12 mouse cellular contexts compared by ENCODE assay signal in genomic region chr14:37104747-37105146, GRCm38 (mm10). TPM values are rescaled to one million over a fixed set of nuclear protein-coding genes. Genes with fewer than 3 reads are reported as not detected.
DNase-seq lines count a peak whose midpoint lies in the region; ATAC-seq and TF ChIP-seq lines count a peak whose summit lies in the region.
"Had no signal": no experiment of that assay in that cellular context is flagged by ENCODE, and none has a peak within 500 bp of the region (broad histone marks: within the 10 kb centered on the region; RNA-seq: fewer than 3 reads in every experiment).

No protein-coding gene starts in this region.

- H3K9me3 ChIP-seq in hindbrain, postnatal 0 days (ENCODE audit: low read length): no peaks in the 10 kb centered on the region
- no peaks in the 10 kb centered on the region for H3K9me3 ChIP-seq in hindbrain, embryonic 12.5 days (replicated peaks)
- no peaks in the 10 kb centered on the region for H3K9me3 ChIP-seq in neural tube, embryonic 15.5 days (replicated peaks)
- H3K9me3 ChIP-seq: embryonic facial prominence, embryonic 13.5 days; neural tube, embryonic 12.5 days had no signal

- no peak overlapping the region for H3K9ac ChIP-seq in hindbrain, postnatal 0 days (replicated peaks; ENCODE audit: low read length)
- H3K9ac ChIP-seq in hindbrain, embryonic 12.5 days: no peak overlapping the region
- no peak overlapping the region for H3K9ac ChIP-seq in neural tube, embryonic 15.5 days (replicated peaks)
- H3K9ac ChIP-seq: embryonic facial prominence, embryonic 13.5 days; neural tube, embryonic 12.5 days had no signal

- peak; percentile 73 for ATAC-seq in hindbrain, postnatal 0 days
- ATAC-seq in hindbrain, embryonic 12.5 days (ENCODE audit: low FRiP score): no peak
- ATAC-seq in neural tube, embryonic 15.5 days (ENCODE audit: low FRiP score): no peak

- 44% methylated on average over 5 of the region's 5 CpGs for WGBS in hindbrain, postnatal 0 days
- 67% methylated on average over 5 of the region's 5 CpGs for WGBS in hindbrain, embryonic 12.5 days
- 62% methylated on average over 5 of the region's 5 CpGs for WGBS in neural tube, embryonic 15.5 days

- peak; percentile 9 for DNase-seq in hindbrain, postnatal 0 days (ENCODE audit: low spot score)
- peak; percentile 24 for DNase-seq in NIH3T3 (ENCODE audit: low read depth)
- peak; percentile 27 for DNase-seq in gonadal fat pad, adult 2 months (ENCODE audit: low read depth)
- peak; percentile 85 for DNase-seq in kidney, postnatal 10 days
- DNase-seq in frontal cortex, postnatal 25 days (ENCODE audit: low spot score in 2 of 2): no peak
- DNase-seq in spleen, adult 12 weeks (ENCODE audit: low spot score): no peak

- H3K4me1 ChIP-seq in hindbrain, postnatal 0 days (ENCODE audit: insufficient read depth, low read length): no peaks in the 10 kb centered on the region
- no peaks in the 10 kb centered on the region for H3K4me1 ChIP-seq in hindbrain, embryonic 12.5 days
- no peaks in the 10 kb centered on the region for H3K4me1 ChIP-seq in neural tube, embryonic 15.5 days
- H3K4me1 ChIP-seq: neural tube, embryonic 12.5 days had no signal

- no peak overlapping the region for H3K4me2 ChIP-seq in hindbrain, postnatal 0 days (ENCODE audit: low read depth, low read length)
- H3K4me2 ChIP-seq in hindbrain, embryonic 12.5 days (replicated peaks): no peak overlapping the region
- H3K4me2 ChIP-seq in neural tube, embryonic 15.5 days: no peak overlapping the region
- H3K4me2 ChIP-seq: embryonic facial prominence, embryonic 13.5 days; neural tube, embryonic 12.5 days had no signal

- H3K27me3 ChIP-seq in hindbrain, postnatal 0 days (ENCODE audit: insufficient read depth, low read length): no peaks in the 10 kb centered on the region
- H3K27me3 ChIP-seq in hindbrain, embryonic 12.5 days: no peaks in the 10 kb centered on the region
- no peaks in the 10 kb centered on the region for H3K27me3 ChIP-seq in neural tube, embryonic 15.5 days (replicated peaks)
- H3K27me3 ChIP-seq: neural tube, embryonic 12.5 days had no signal

- H3K27ac ChIP-seq in hindbrain, postnatal 0 days: no peak overlapping the region
- H3K27ac ChIP-seq in hindbrain, embryonic 12.5 days: no peak overlapping the region
- H3K27ac ChIP-seq in neural tube, embryonic 15.5 days (replicated peaks): no peak overlapping the region
- H3K27ac ChIP-seq: embryonic facial prominence, embryonic 13.5 days; neural tube, embryonic 12.5 days had no signal

- no peaks in the 10 kb centered on the region for H3K36me3 ChIP-seq in hindbrain, postnatal 0 days (ENCODE audit: insufficient read depth, low read length)
- H3K36me3 ChIP-seq in hindbrain, embryonic 12.5 days: no peaks in the 10 kb centered on the region
- no peaks in the 10 kb centered on the region for H3K36me3 ChIP-seq in neural tube, embryonic 15.5 days
- H3K36me3 ChIP-seq: embryonic facial prominence, embryonic 13.5 days; neural tube, embryonic 12.5 days had no signal

- no peak overlapping the region for H3K4me3 ChIP-seq in hindbrain, postnatal 0 days (ENCODE audit: low read length)
- H3K4me3 ChIP-seq in hindbrain, embryonic 12.5 days: no peak overlapping the region
- no peak overlapping the region for H3K4me3 ChIP-seq in neural tube, embryonic 15.5 days (replicated peaks)
- H3K4me3 ChIP-seq: embryonic facial prominence, embryonic 13.5 days; neural tube, embryonic 12.5 days had no signal

- no peak for TF ChIP-seq CTCF in hindbrain, postnatal 0 days (IDR thresholded peaks at IDR 0.05; ENCODE audit: low read depth)

RNA-seq across cellular contexts. Expression of gene Cdhr1, which starts 6.6 kb away (rescaled TPM):
- total RNA-seq in hindbrain, postnatal 0 days (2014; rRNA removed): 7.4 and 8.0 TPM in 2 replicates
- polyA plus RNA-seq in hindbrain, postnatal 0 days (2015; fragmentation: Nextera tagmentation; extraction: Ambion mirVana): 6.0 and 6.6 TPM in 2 replicates
- polyA plus RNA-seq in hindbrain, embryonic 12.5 days (2016; fragmentation: Nextera tagmentation; extraction: Ambion mirVana): 1.8 and 2.4 TPM in 2 replicates
- 0.05 and 0.09 TPM in 2 replicates for polyA plus RNA-seq in gonadal fat pad, adult 2 months (2012; rRNA removed)
- polyA plus RNA-seq in neural tube, embryonic 15.5 days (2015; fragmentation: Nextera tagmentation; extraction: Ambion mirVana): 2.8 and 3.1 TPM in 2 replicates
- total RNA-seq: hematopoietic stem cell, adult 5-6 weeks had no signal

RNA-seq across cellular contexts. Expression of gene 2610528A11Rik, which starts 9.1 kb away (rescaled TPM):
- not detected in 2 replicates for total RNA-seq in hindbrain, postnatal 0 days (2014; rRNA removed)
- polyA plus RNA-seq in hindbrain, postnatal 0 days (2015; fragmentation: Nextera tagmentation; extraction: Ambion mirVana): 0.66 and 0.73 TPM in 2 replicates
- not detected in 2 replicates for polyA plus RNA-seq in hindbrain, embryonic 12.5 days (2016; fragmentation: Nextera tagmentation; extraction: Ambion mirVana)
- polyA plus RNA-seq in gonadal fat pad, adult 2 months (2012; rRNA removed): 0.85 TPM in 1 of 2 replicates, not detected in the other
- 0.91 and 11.1 TPM in 2 replicates for polyA plus RNA-seq in neural tube, embryonic 15.5 days (2015; fragmentation: Nextera tagmentation; extraction: Ambion mirVana)

RNA-seq across cellular contexts. Expression of gene Ghitm, which starts 30.3 kb away (rescaled TPM):
- 86.5 and 103 TPM in 2 replicates for total RNA-seq in hindbrain, postnatal 0 days (2014; rRNA removed)
- 237 and 241 TPM in 2 replicates for polyA plus RNA-seq in hindbrain, postnatal 0 days (2015; fragmentation: Nextera tagmentation; extraction: Ambion mirVana)
- polyA plus RNA-seq in hindbrain, embryonic 12.5 days (2016; fragmentation: Nextera tagmentation; extraction: Ambion mirVana): 185 and 190 TPM in 2 replicates
- 175 and 198 TPM in 2 replicates for polyA plus RNA-seq in gonadal fat pad, adult 2 months (2012; rRNA removed)
- 225 and 241 TPM in 2 replicates for polyA plus RNA-seq in neural tube, embryonic 15.5 days (2015; fragmentation: Nextera tagmentation; extraction: Ambion mirVana)

RNA-seq across cellular contexts. Expression of gene Lrit2, which starts 37.0 kb away (rescaled TPM):
- not detected in 2 replicates for total RNA-seq in hindbrain, postnatal 0 days (2014; rRNA removed)
- polyA plus RNA-seq in hindbrain, postnatal 0 days (2015; fragmentation: Nextera tagmentation; extraction: Ambion mirVana): not detected in 2 replicates
- polyA plus RNA-seq in hindbrain, embryonic 12.5 days (2016; fragmentation: Nextera tagmentation; extraction: Ambion mirVana): not detected in 2 replicates
- polyA plus RNA-seq in gonadal fat pad, adult 2 months (2012; rRNA removed): not detected in 2 replicates
- polyA plus RNA-seq in neural tube, embryonic 15.5 days (2015; fragmentation: Nextera tagmentation; extraction: Ambion mirVana): not detected in 2 replicates
- total RNA-seq: hematopoietic stem cell, adult 5-6 weeks had no signal
- polyA plus RNA-seq: embryonic facial prominence, embryonic 13.5 days; limb, embryonic 11.5 days; neural tube, embryonic 12.5 days had no signal

RNA-seq across cellular contexts. Expression of gene Lrit1, which starts 50.1 kb away (rescaled TPM):
- total RNA-seq in hindbrain, postnatal 0 days (2014; rRNA removed): not detected in 2 replicates
- polyA plus RNA-seq in hindbrain, postnatal 0 days (2015; fragmentation: Nextera tagmentation; extraction: Ambion mirVana): not detected in 2 replicates
- not detected in 2 replicates for polyA plus RNA-seq in hindbrain, embryonic 12.5 days (2016; fragmentation: Nextera tagmentation; extraction: Ambion mirVana)
- polyA plus RNA-seq in gonadal fat pad, adult 2 months (2012; rRNA removed): 0.03 TPM in 1 of 2 replicates, not detected in the other
- polyA plus RNA-seq in neural tube, embryonic 15.5 days (2015; fragmentation: Nextera tagmentation; extraction: Ambion mirVana): not detected in 2 replicates
- total RNA-seq: hematopoietic stem cell, adult 5-6 weeks had no signal
- polyA plus RNA-seq: embryonic facial prominence, embryonic 13.5 days; limb, embryonic 11.5 days; neural tube, embryonic 12.5 days had no signal

Comparison
In these comparisons a context has a peak if more than half of its experiments do, and no peak if none do; other contexts are left out.
1. DNase-seq: peak in hindbrain, postnatal 0 days (single experiment), NIH3T3 (single experiment), gonadal fat pad, adult 2 months (single experiment) and kidney, postnatal 10 days (single experiment); none in frontal cortex, postnatal 25 days (0 of 2) and spleen, adult 12 weeks (single experiment).